Mouse (Mus musculus) adrenal gland, postnatal 10 days (tissue): Measurements from ENCODE around the gene Cacna1a. TPM values are rescaled to one million over a fixed set of nuclear protein-coding genes. Genes with fewer than 3 reads are reported as not detected.
"Not testable (repeated sequence)": the region's sequence is repeated elsewhere in the genome, so short reads cannot be mapped to it uniquely, and the experiment has no call there.

Experiments used
- DNase-seq: peaks from one replicate; pipeline ENCODE4 v3.0.0; 2021; ENCODE audit warnings: mixed read lengths
- total RNA-seq, 2 experiments: library from RNA; stranded (reverse); gene quantifications; 2 replicates each; pipeline ENCODE4 v1.2.3; 2021

Cacna1a gene
- total RNA-seq, 2 experiments from 2014 or later: 5.3 to 9.5 TPM

- peak; percentile 89 for DNase-seq
Measured at GRCm38 (mm10) chr8:84592015-84592662, 203.9 kb downstream of the Cacna1a start.

GRCm38 (mm10) chr8:84593143-84593542 lies 204.9 kb downstream of the Cacna1a start:
- DNase-seq: no peak

- peak; percentile 88 for DNase-seq
Measured at GRCm38 (mm10) chr8:84594099-84594780, 206.0 kb downstream of the Cacna1a start.

GRCm38 (mm10) chr8:84595648-84596047 lies 207.4 kb downstream of the Cacna1a start:
- peak; percentile 70 for DNase-seq

- no peak for DNase-seq
Measured at GRCm38 (mm10) chr8:84599401-84599800, 211.2 kb downstream of the Cacna1a start.

- DNase-seq: peak; percentile 24
Measured at GRCm38 (mm10) chr8:84600311-84600907, 212.2 kb downstream of the Cacna1a start.

GRCm38 (mm10) chr8:84601221-84601751 lies 213.0 kb downstream of the Cacna1a start:
- DNase-seq: no peak

- DNase-seq: no peak
Measured at GRCm38 (mm10) chr8:84614512-84615223, 226.4 kb downstream of the Cacna1a start.

- DNase-seq: no peak
Measured at GRCm38 (mm10) chr8:84615666-84616485, 227.6 kb downstream of the Cacna1a start.

GRCm38 (mm10) chr8:84617005-84617404 lies 228.8 kb downstream of the Cacna1a start:
- no peak for DNase-seq

- DNase-seq: no peak
Measured at GRCm38 (mm10) chr8:84621102-84621625, 232.9 kb downstream of the Cacna1a start.

GRCm38 (mm10) chr8:84623425-84623824 lies 235.2 kb downstream of the Cacna1a start:
- DNase-seq: not testable (repeated sequence)

- no peak for DNase-seq
Measured at GRCm38 (mm10) chr8:84629586-84629985, 241.3 kb downstream of the Cacna1a start.

- no peak for DNase-seq
Measured at GRCm38 (mm10) chr8:84630145-84630544, 241.9 kb downstream of the Cacna1a start.

GRCm38 (mm10) chr8:84631813-84632212 lies 243.6 kb downstream of the Cacna1a start:
- DNase-seq: no peak

GRCm38 (mm10) chr8:84633841-84634584 lies 245.8 kb downstream of the Cacna1a start:
- no peak for DNase-seq

- peak; percentile 84 for DNase-seq
Measured at GRCm38 (mm10) chr8:84634849-84635304, 246.6 kb downstream of the Cacna1a start.

GRCm38 (mm10) chr8:84635397-84636050 lies 247.3 kb downstream of the Cacna1a start:
- DNase-seq: no peak

- no peak for DNase-seq
Measured at GRCm38 (mm10) chr8:84636051-84636691, 247.9 kb downstream of the Cacna1a start.
